Mouse (Mus musculus) layer of hippocampus, adult 2 months (tissue): ENCODE measurements around the gene Ccdc155. TPM values are rescaled to one million over a fixed set of nuclear protein-coding genes. Genes with fewer than 3 reads are reported as not detected.
A peak's percentile ranks its signal among the peaks of the same experiment; 100 is the strongest.

Source experiments
- DNase-seq, 2 experiments: peaks; one replicate each; pipeline ENCODE4 v3.0.0; 2022; ENCODE audit warnings: low spot score in 2 of 2
- H3K27ac ChIP-seq: fragments of 200-600 bp; 2 replicates; pipeline ENCODE4 v1.8.1; 2022
- H3K4me3 ChIP-seq: fragments of 200-600 bp; 2 replicates; pipeline ENCODE4 v1.8.1; 2022; ENCODE audit warnings: mild to moderate bottlenecking
- CTCF ChIP-seq: fragments of 200-600 bp; conservative IDR thresholded peaks from 2 replicates; pipeline ENCODE4 v1.8.1; 2022; ENCODE audit warnings: antibody characterized with exemption, mild to moderate bottlenecking, moderate library complexity
- total RNA-seq, 2 experiments: library from RNA; stranded (reverse); gene quantifications; 2 replicates each; pipeline ENCODE4 v1.2.3; 2021

Ccdc155 gene
- total RNA-seq, 2 experiments from 2014 or later: 3.5 to 3.9 TPM

DNA sequence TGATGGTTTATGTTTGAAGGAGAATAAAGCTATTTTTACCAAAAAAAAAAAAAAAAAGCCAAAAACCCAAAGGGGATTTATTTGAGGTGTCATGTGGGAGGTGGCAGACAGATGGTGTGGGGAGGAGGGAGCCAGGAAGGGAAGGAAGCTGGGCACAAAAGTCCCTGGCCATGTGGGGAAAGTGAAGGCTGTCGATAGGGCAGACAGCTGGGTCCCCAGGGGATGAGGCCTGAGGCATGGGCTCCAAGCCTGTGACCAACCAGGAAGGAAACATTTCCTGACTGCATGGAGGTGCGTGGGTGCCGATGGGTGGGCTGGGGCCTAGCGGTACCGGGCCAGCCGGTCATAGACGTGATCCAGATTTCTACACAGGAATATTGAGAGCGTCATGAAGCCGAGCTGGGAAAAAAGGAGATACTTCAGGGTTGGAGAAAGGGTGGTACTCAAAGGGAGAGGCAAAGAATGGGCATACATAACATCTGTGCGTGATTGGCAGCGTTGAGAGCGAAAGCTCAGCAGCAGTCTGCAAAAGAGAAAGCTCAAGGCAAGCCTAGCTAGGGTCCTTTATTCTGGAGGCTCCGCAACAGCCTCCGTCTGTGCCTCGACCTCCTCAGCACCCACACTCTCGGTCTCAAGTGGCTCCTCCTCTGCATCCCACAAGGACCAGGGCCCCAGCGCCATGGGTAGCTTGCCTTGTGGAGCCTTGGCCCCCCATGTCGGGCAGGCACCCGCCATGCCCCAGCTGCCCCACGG lies 29.1 kb upstream of the Ccdc155 start:
- DNase-seq: peak; percentile 75 to 83
- Histone ChIP-seq H3K4me3 (peak overlapping the region; percentile 37), H3K27ac (peak overlapping the region; percentile 92)
- no peak for TF ChIP-seq CTCF

DNA sequence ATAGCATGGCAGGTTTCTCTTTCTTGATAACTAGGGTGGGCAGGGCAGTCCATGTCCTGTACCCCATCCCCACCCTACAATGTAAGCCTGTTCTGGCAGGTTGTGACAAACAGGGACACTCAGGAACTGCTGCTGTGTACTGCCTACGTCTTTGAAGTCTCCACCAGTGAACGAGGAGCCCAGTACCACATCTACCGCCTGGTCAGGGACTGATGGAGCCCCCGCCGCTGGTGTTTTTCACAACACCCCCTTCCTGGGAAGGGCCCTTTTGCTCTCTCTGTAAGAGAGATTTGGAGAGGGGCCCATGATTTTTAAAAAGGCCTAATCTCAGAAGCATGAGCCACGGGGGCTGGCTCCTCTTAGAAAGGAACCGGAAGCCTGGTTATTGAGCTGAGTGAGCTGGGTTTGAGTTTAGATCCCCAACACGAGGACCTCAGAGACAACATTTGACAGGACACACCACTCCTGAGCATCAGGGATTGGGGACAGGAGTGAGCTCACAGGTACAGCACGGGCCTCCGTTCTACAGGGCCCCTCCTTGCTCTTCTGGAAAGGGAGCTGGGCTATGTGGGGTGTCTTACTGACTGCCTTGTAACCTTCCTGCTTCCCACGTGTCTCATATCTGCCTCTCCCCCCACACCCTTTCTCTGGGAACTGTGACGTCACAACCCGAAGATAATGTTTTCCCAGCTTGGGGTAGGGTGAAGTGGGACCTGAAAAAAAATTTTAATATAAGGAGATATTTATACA lies 28.2 kb upstream of the Ccdc155 start:
- TF ChIP-seq CTCF: no peak
- Histone ChIP-seq H3K4me3 (no peak overlapping the region), H3K27ac (peak overlapping the region; percentile 92)
- DNase-seq: peak in 1 of 2 experiments; percentile 24

DNA sequence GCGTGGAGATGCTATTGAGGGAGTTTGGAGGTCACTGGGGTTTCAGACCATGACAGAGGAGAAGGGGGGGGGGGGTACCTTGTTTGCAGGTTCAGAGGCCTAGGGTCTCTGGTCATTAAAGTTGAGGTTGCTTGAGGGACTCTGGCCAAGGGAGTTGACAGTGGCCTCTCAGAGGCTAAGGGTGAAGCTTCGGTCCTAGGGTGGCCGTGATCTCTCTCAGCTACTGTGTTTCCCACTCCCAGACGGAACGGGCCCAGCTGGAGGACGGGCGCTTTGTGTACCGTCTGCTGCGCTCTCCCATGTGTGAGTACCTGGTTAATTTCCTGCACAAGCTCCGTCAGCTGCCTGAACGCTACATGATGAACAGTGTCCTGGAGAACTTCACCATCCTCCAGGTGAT lies 27.2 kb upstream of the Ccdc155 start:
- TF ChIP-seq CTCF: no peak
- H3K27ac ChIP-seq: no peak overlapping the region
- DNase-seq: no peak
- H3K4me3 ChIP-seq: no peak overlapping the region

DNA sequence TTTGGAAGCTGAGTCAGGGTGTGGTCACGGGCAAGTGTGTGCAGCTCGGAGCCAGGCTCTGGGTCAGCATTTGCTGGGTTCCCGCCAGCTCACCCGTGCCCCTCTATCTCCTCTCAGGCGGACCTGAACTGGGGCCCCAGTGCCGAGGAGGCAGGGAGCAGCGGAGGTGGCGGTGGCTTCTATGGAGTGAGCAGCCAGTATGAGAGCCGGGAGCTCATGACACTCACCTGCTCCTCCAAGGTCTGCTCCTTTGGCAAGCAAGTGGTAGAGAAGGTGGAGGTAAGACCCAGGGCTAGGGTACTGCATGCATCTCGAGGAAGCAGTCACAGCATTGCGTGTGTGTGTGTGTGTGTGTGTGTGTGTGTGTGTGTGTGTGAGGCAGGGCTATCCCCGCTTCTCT lies 26.5 kb upstream of the Ccdc155 start:
- DNase-seq: no peak
- Histone ChIP-seq H3K27ac (no peak overlapping the region), H3K4me3 (no peak overlapping the region)
- no peak for TF ChIP-seq CTCF

DNA sequence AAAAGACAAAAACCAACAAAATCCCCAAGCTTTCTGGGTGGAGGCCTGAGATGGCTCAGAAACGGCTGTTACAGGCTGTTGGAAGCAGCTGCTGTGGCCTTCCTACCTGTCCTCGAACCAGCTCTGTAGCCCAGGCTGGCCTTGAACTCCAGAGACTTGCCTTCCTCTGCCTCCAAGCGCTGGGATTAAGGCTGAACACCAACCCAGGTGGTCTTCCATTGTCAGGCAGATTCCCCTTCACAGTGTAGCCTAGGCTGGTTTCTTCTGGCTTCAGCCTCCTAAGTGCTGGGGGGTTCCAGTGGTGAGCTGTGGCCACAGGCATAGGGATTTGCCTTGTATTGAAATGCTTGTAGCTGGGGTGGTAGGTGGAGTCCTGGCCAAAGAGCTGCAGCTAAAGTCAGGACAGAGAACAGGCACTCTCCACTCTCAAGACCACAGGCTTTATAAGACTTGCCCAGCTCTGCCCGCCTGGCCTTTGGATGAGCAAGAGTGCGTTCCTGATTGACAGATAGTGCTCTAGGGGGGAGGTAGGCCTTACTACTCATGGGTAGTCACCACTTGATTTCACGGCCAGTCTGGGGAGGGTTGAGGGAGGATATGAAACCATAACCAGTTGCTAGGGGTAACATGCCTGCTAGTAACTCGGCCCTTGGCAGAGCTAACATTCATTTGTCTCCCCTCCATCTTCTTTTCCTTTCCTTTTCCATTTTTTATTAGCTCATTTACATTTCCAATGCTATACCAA lies 24.9 kb upstream of the Ccdc155 start:
- no peak overlapping the region for H3K27ac ChIP-seq
- H3K4me3 ChIP-seq: no peak overlapping the region
- no peak for TF ChIP-seq CTCF
- DNase-seq: no peak

DNA sequence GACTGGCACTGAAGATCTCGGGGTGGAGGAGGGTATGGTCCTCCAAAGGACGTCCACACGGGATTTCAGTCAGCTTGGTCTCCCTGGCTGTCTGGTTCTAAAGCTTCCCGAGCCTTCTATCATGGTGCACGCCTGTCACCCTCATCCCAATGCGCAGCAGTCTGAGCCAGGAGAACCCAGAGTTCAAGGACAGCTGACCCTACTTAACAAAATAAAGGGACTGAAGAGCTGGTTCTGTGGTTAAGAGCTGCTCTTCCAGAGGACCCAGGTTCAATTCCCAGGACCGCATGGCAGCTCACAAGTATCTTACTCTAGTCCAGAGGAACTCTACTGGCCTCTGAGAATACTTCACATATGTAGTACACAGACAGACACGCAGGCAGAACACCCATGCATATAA lies 24.4 kb upstream of the Ccdc155 start:
- no peak for DNase-seq
- no peak for TF ChIP-seq CTCF
- Histone ChIP-seq H3K27ac (no peak overlapping the region), H3K4me3 (no peak overlapping the region)

DNA sequence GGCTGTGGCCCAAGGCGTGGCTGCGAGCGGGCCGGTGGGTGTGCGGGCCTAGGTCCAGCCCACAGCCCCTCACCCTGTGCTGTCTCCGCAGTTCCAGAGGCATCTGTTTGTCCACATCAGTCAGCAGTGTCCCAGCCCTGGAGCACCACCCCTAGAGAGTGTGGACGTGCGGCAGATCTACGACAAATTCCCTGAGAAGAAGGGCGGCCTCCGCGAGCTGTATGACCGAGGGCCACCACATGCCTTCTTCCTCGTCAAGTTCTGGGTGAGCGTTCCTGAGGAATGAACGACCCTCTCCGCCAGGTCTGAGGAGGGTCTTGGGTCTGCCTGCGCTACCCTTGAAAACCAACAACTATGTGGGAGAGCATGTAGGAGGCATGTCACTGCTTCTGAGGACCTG lies 23.9 kb upstream of the Ccdc155 start:
- TF ChIP-seq CTCF: no peak

DNA sequence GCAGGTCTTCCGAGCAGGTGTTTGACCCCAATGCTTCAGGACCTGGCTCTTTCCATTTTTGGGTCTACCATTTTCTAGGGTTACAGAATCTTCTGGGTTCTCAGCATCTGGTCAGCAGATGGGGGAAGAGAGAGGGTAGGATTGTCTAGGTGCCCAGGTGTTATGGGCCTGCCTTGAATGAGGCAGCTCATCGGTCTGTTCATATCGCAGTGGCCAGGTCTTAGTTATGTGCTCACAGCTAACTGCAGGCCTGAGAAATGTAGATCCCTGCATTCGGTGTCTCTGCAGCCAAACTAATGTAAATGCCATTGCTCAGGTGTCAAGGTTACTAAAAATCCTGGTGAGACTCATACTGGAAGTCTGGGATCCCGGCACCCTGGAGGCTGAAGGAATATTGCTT lies 21.7 kb upstream of the Ccdc155 start:
- H3K27ac ChIP-seq: no peak overlapping the region
- no peak for DNase-seq
- no peak overlapping the region for H3K4me3 ChIP-seq
- no peak for TF ChIP-seq CTCF

More for the DNA sequence above, 23.9 kb upstream of the Ccdc155 start:
- H3K4me3 ChIP-seq: no peak overlapping the region
- no peak for DNase-seq
- no peak overlapping the region for H3K27ac ChIP-seq

DNA sequence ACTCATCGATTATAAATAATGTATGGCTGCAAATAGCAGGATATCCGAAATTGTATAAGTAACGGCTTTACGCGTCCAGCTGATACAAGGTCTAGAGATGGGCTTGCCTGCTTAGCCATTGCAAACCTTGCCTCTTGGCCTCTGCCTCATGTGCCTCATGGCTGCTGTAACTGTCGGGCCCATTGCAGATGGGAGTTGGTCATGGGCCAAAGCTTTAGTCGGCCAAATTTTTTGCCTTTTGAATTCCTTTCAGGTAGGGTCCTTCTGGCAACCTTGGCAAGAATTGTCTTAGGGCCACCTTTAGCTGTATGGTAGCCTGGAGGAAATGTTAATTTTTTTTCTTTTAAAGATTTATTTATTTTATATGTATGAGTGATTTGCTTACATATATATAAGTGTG lies 20.1 kb upstream of the Ccdc155 start:
- DNase-seq: no peak
- no peak for TF ChIP-seq CTCF
- H3K4me3 ChIP-seq: no peak overlapping the region
- no peak overlapping the region for H3K27ac ChIP-seq

DNA sequence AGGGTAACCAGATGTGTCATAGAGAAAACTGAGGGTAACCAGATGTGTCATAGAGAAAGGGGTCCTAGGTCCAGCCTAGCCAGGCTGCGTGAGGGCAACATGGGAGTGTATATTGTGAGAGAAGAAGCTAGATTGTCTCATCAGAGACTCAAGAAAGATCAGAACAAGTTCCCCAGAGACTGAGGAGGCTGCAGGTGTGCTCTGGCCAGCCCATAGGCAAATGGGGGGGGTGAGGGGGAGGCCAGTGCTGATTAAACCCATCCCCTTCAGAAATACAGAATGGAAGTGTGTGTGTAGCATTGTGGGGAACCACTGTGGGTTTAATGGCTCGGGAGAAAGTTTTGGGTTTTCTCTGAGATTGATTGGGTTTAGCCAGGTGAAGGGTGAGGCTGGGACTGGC lies 17.0 kb upstream of the Ccdc155 start:
- DNase-seq: no peak
- Histone ChIP-seq H3K27ac (no peak overlapping the region), H3K4me3 (no peak overlapping the region)
- no peak for TF ChIP-seq CTCF

DNA sequence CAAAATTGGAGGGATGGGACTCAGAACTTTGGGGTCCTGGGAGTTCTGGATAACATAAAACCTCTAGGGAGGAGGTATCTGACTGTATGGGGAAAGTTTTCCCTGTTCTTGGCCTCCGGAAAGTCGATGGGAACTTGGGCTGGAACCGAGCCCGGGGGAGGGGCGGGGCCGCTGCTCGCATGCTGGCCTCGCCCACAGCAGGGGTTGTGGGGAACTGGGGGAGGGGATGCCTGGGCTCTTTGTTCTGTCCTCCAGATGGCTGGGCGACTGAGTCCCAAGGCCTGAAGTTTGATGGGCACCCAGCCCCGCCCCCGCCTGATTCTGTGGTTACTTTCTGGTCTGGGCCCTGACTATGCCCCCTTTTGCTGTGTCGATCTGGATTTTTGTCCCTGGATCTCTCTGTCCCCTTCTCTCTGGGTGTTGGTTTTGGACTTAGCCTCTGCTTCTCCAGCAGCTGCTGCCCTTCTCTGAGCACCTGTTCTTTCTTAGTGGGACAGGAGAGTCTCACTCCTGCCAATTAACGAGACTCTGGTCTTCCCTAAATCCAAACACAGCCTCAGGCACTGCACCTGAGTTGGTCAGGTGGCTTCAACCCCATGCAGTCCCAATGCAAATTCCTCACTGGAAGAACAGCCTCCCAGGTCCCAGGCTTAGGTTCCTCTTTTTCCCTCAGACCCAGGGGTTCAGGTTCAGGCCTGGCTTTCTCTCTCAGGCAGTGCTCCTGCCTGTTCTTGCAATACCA lies 11.9 kb upstream of the Ccdc155 start:
- peak overlapping the region; percentile 53 for H3K4me3 ChIP-seq
- TF ChIP-seq CTCF: no peak
- no peak overlapping the region for H3K27ac ChIP-seq
- DNase-seq: no peak

DNA sequence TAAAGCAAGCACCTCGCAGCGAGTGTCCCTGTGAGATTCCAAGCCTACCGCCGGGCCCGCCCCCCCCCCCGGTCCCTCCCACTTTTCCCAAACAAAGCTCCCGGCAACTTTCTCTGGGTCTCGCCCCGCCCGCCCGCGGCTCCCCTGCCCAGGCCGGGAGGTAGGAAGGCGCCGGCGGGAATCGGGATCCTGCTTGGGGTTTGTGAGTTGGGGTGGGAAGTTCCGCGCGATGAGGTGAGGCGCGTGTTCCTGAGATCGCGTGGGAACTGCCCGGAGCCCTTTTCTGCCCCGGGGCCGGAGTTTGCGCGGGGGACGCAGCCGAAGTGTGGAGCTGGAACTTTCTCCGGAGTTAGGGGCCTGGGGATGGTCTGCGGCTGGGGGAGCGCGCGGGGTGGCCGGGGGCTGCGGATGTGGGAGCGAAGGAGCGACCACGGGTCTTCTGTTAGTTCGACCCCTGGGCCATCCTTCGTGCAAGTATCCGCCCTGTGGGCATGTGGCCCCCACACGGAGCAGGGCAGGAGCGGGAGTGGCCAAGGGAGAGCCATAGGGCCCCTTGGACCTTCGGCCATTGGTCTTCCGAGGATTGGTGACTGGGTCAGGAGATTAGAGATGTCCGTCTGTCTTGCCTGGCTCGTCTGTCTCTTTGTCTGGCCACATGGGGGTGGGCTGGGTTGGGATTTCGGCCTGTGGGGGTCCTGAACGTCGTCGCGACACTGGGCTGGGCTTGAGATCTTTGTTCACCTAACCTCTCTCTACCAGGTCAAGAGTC lies 11.2 kb upstream of the Ccdc155 start, which contains the start of gene Tead2:
Gene Tead2, plus strand, starts transcription at position 81 of the 769 bp plus-strand sequence.
- no peak for TF ChIP-seq CTCF
- Histone ChIP-seq H3K4me3 (peak within 1 kb of the TSS; percentile 53), H3K27ac (no peak within 1 kb of the TSS)
- no peak for DNase-seq
